In genomic region chr9:49961965-49962364, GRCm38 (mm10) we compare ENCODE assay signal across 10 mouse cellular contexts.
DNase-seq lines count a peak whose midpoint lies in the region; ATAC-seq and TF ChIP-seq lines count a peak whose summit lies in the region.
"Had no signal": no experiment of that assay in that cellular context is flagged by ENCODE, and none has a peak within 500 bp of the region (broad histone marks: within the 10 kb centered on the region; RNA-seq: fewer than 3 reads in every experiment).

No protein-coding gene starts in this region.

- DNase-seq in cerebellum, postnatal 14 days, result peak; percentile 53 to 59
- DNase-seq in cerebellum, adult 11 months, result no peak
- DNase-seq in embryo, embryonic 9.5 days (ENCODE audit: extremely low spot score), result peak; percentile 84
- peak; percentile 64 for DNase-seq in kidney, postnatal 10 days
- DNase-seq in stomach, postnatal 0 days (ENCODE audit: low spot score), result peak; percentile 19
- no peak for DNase-seq in frontal cortex, postnatal 36 days (ENCODE audit: low spot score in 2 of 2)
- no peak for DNase-seq in urinary bladder, postnatal 25 days (ENCODE audit: low spot score)

- no peak for TF ChIP-seq CTCF in ES-Bruce4 (IDR thresholded peaks at IDR 0.05; ENCODE audit: low read depth, low read length)
- no peak for TF ChIP-seq CTCF in stomach, postnatal 0 days (IDR thresholded peaks at IDR 0.05; ENCODE audit: low read depth)

- H3K4me3 ChIP-seq in ES-Bruce4 (ENCODE audit: low read depth, low read length), result no peak overlapping the region
- H3K4me3 ChIP-seq in stomach, postnatal 0 days (ENCODE audit: low read depth, low read length), result no peak overlapping the region
- H3K4me3 ChIP-seq: embryonic facial prominence, embryonic 13.5 days; lung, embryonic 15.5 days had no signal

- peak overlapping the region; percentile 66 for H3K27ac ChIP-seq in ES-Bruce4 (ENCODE audit: insufficient read depth, low read length)
- no peak overlapping the region for H3K27ac ChIP-seq in stomach, postnatal 0 days (replicated peaks)
- H3K27ac ChIP-seq: embryonic facial prominence, embryonic 13.5 days; lung, embryonic 15.5 days had no signal

- WGBS in stomach, postnatal 0 days, result 39% methylated on average over 3 of the region's 3 CpGs

- no peaks in the 10 kb centered on the region for H3K27me3 ChIP-seq in ES-Bruce4 (ENCODE audit: control insufficient read depth, insufficient read depth, low read length, poor library complexity, severe bottlenecking)
- 0 out of 2 replicates have a peak, but pooled peaks cover 3% of the 10 kb centered on the region for H3K27me3 ChIP-seq in stomach, postnatal 0 days (ENCODE audit: control insufficient read depth, insufficient read depth, low read length)
- H3K27me3 ChIP-seq: lung, embryonic 15.5 days had no signal

- no peak overlapping the region for H3K9ac ChIP-seq in ES-Bruce4 (ENCODE audit: low read depth, poor library complexity, severe bottlenecking)
- H3K9ac ChIP-seq in stomach, postnatal 0 days (ENCODE audit: low read length), result no peak overlapping the region
- H3K9ac ChIP-seq: embryonic facial prominence, embryonic 13.5 days; lung, embryonic 15.5 days had no signal

- no peak overlapping the region for H3K4me2 ChIP-seq in stomach, postnatal 0 days (replicated peaks; ENCODE audit: low read depth)
- H3K4me2 ChIP-seq: embryonic facial prominence, embryonic 13.5 days; lung, embryonic 15.5 days had no signal

- H3K36me3 ChIP-seq in ES-Bruce4 (ENCODE audit: control insufficient read depth, insufficient read depth, low read length, poor library complexity, severe bottlenecking), result no peaks in the 10 kb centered on the region
- H3K36me3 ChIP-seq in stomach, postnatal 0 days (ENCODE audit: control insufficient read depth, insufficient read depth, low read length), result no peaks in the 10 kb centered on the region
- H3K36me3 ChIP-seq: embryonic facial prominence, embryonic 13.5 days; lung, embryonic 15.5 days had no signal

- peaks cover 6% of the 10 kb centered on the region for H3K4me1 ChIP-seq in ES-Bruce4 (ENCODE audit: control insufficient read depth, insufficient read depth, low read length)
- H3K4me1 ChIP-seq in stomach, postnatal 0 days (replicated peaks; ENCODE audit: control insufficient read depth, insufficient read depth), result no peaks in the 10 kb centered on the region

- TF ChIP-seq EP300 in ES-Bruce4 (IDR thresholded peaks at IDR 0.05; ENCODE audit: insufficient read depth, low read depth, low read length), result peak; percentile 62; the same call in 1 of the 2 replicates
- TF ChIP-seq EP300 in stomach, postnatal 0 days (optimal IDR thresholded peaks at IDR 0.05), result no peak

- no peak for ATAC-seq in stomach, postnatal 0 days (ENCODE audit: low FRiP score, low TSS enrichment)

- TF ChIP-seq POLR2A in ES-Bruce4 (IDR thresholded peaks at IDR 0.05; ENCODE audit: insufficient read depth, low read length), result no peak

- H3K9me3 ChIP-seq in ES-Bruce4 (replicated peaks; ENCODE audit: control insufficient read depth, insufficient read depth, low read length, poor library complexity, severe bottlenecking), result no peaks in the 10 kb centered on the region
- no peaks in the 10 kb centered on the region for H3K9me3 ChIP-seq in stomach, postnatal 0 days (ENCODE audit: control insufficient read depth, low read length)
- H3K9me3 ChIP-seq: embryonic facial prominence, embryonic 13.5 days; lung, embryonic 15.5 days had no signal

Comparison
In these comparisons a context has a peak if more than half of its experiments do, and no peak if none do; other contexts are left out.
1. DNase-seq: peak in cerebellum, postnatal 14 days (2 of 2), embryo, embryonic 9.5 days (single experiment), kidney, postnatal 10 days (single experiment) and stomach, postnatal 0 days (single experiment); none in cerebellum, adult 11 months (single experiment), frontal cortex, postnatal 36 days (0 of 2) and urinary bladder, postnatal 25 days (single experiment).